Mouse (Mus musculus): ENCODE data around the gene 4930426L09Rik.

Gene 4930426L09Rik

DNA sequence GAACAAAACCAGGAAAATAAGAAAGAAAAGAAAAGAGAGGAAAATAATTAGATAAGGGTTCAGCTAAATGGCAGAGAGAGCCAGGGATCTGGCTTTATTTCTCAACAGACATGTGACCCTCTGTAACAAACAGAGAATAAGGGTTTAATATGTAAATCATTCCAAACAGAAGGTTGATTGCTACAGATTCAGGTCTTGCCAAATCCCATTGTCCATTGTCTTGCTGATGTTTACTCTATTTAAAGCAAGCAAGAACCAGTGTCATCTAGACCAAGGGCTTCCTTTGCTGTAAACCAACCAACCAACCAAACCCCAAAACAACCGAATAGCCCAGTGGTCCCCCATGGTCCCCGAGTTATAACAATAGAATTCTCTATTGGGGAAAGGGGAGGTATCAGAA lies 19.9 kb downstream of the 4930426L09Rik start:
- no peak for DNase-seq

DNA sequence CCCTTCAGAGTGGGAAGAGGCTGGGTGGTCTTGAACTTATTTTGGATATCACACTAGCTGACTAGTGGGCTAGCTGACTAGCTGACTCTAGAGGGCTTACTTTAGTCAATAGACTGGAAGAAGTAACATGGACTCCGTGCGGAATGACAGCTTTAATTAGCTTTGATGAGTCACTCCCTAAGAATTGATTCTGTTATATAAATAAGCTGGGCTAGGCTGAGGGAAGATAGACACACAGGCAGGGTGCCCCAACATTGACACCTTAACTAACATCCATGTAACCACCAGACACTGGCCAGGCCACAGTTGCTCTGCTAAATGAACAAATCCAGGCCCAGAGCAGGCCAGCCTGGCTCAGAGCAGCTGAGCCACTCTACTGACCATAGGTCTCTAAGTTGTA lies 26.7 kb downstream of the 4930426L09Rik start:
- DNase-seq: no peak

DNA sequence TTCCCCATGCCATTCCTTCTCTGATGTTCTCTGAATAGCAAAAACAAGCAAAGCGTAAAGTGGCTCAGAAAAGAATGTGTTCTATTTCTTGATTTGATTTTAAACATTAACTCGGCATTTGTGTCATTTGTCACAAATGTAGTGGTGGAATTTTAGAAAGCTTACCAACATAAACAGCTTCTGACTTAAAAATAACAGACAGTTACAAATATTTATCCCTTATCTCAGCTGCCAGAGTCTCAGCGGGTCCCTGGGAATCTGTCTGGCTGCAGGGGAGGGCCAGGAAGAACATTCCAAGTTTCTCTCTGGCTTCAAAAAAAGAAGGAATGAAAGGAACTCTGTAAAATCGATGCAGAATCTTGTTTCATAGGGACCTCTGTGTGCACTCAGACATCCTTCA lies 39.3 kb downstream of the 4930426L09Rik start:
- DNase-seq: no peak

DNA sequence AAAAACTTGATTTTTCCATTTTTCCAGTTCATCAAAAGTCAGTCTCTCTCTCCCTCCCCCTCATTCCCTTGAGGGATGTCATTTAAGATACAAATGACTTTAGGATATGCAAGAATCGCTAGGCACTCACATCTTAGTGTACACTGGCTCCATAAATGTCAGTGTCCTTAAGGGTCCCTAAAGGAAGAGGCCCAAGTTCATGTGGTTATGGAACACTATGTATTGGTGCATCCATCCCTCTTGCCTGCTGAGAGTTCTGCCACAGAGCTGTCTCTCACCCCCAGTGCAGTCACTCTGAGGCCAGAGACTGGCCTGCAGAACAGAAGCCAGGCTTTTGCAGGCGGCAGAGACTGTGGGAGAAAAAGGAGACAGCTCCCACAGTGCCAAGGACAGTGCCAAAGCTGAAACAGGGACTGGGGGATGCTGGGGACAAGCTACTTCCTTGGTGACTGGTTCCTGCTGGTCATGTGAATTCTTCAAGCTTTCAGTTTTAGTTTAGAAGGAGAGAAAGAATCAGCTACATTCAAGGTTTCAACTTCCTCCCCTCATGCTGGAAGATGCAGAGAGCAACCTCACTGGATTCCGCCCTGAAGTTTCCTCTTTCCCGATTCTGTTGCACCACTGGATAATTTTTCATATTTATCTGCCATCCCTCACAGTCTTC lies 39.9 kb downstream of the 4930426L09Rik start:
- DNase-seq: no peak

DNA sequence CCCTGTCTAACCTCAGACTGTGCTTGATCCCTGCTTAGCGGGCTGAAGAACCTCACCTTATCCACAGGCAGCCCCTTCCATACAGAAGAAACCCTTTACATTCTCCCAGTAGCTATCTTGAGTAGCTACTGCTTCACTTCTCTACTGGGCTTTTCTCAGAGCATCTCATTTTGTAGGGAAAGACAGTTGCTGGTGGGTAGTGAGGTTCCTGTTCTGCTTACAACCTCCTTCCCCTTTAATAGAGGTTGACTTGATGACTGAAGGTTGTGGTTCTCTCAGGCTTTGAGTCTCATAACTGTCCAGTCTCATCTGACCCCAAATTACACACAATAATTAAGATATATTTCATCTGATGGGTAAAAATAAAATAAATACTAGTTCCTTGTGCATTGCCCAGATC lies 50.1 kb downstream of the 4930426L09Rik start:
- DNase-seq: no peak

DNA sequence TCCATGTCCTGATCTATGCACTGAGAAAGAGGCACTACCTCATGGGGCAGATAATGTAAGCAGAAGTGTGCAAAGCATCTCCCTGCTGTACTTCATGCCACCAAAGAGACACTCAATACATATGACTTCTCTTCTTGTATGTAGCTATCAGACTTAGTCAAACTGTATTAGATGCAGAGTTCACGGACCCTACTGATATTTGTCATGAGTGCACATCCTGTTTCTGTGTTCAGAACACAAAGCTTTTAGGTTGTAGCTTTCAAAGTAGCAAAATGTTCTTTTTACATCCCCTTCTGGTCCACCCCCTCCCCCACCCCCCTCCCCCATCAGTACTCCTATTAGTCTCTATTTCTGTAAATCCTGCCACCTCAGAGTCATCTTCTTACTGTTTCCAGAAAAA lies 51.2 kb downstream of the 4930426L09Rik start:
- no peak for DNase-seq
